Mouse (Mus musculus) midbrain, embryonic 11.5 days (tissue): ENCODE data around the gene Mrap2. TPM values are rescaled to one million over a fixed set of nuclear protein-coding genes. Genes with fewer than 3 reads are reported as not detected.

Experiments
- ATAC-seq: fragments of 200-750 bp; cut with Nextera tagmentation; 2 replicates; pipeline ENCODE4 v1.8.0; 2017; ENCODE audit warnings: moderate TSS enrichment, moderate library complexity; ENCODE audit not compliant: low FRiP score
- DNase-seq: peaks from one replicate; pipeline ENCODE4 v3.0.0; 2015; ENCODE audit warnings: low spot score; ENCODE audit errors: missing footprints
- H3K27ac ChIP-seq: fragments of 300-500 bp; sonication (generic); 2 replicates; pipeline ENCODE4 v1.5.1; 2014; ENCODE audit warnings: low read depth, low read length
- H3K27me3 ChIP-seq: fragments of 300-500 bp; sonication (generic); 2 replicates; pipeline ENCODE4 v1.6.1; 2014; ENCODE audit warnings: mild to moderate bottlenecking, low read length, moderate library complexity, mixed read lengths; ENCODE audit not compliant: control insufficient read depth, insufficient read depth
- H3K36me3 ChIP-seq: fragments of 300-500 bp; sonication (generic); 2 replicates; pipeline ENCODE4 v1.6.1; 2014; ENCODE audit warnings: mild to moderate bottlenecking, low read length, moderate library complexity, mixed read lengths; ENCODE audit not compliant: control insufficient read depth, insufficient read depth
- H3K4me1 ChIP-seq: fragments of 300-500 bp; sonication (generic); 2 replicates; pipeline ENCODE4 v1.6.1; 2014; ENCODE audit warnings: low read length; ENCODE audit not compliant: control insufficient read depth, insufficient read depth
- H3K4me2 ChIP-seq: fragments of 300-500 bp; sonication (generic); 2 replicates; pipeline ENCODE4 v1.6.1; 2014; ENCODE audit warnings: mild to moderate bottlenecking, moderate library complexity
- H3K4me3 ChIP-seq: fragments of 300-500 bp; sonication (generic); 2 replicates; pipeline ENCODE4 v1.5.1; 2014; ENCODE audit warnings: low read depth, low read length
- H3K9ac ChIP-seq: fragments of 300-500 bp; sonication (generic); 2 replicates; pipeline ENCODE4 v1.6.1; 2014; ENCODE audit warnings: low read length
- H3K9me3 ChIP-seq: fragments of 300-500 bp; sonication (generic); 2 replicates; pipeline ENCODE4 v1.6.1; 2016; ENCODE audit warnings: low read length; ENCODE audit not compliant: control insufficient read depth
- WGBS: fragments of 180-500 bp; shearing (Covaris S2); extraction: QIAGEN DNeasy Blood & Tissue Kit; methylation state at CpG from one replicate; pipeline ENCODE4 v1.1.7; 2014; 5-methylcytosine and 5-hydroxymethylcytosine counted together
- polyA plus RNA-seq: library from polyadenylated mRNA; unstranded; fragments of >200 nt; fragmentation: Nextera tagmentation; extraction: Ambion mirVana; gene quantifications from 2 replicates; pipeline ENCODE4 v1.2.1, GENCODE M21; 2014

Mrap2 gene
- polyA plus RNA-seq, 1 experiment from 2014 or later = not detected

- ATAC-seq (no peak), DNase-seq (peak; percentile 57)
- no peaks in the 10 kb centered on the region for H3K4me1 ChIP-seq
- H3K27ac ChIP-seq = no peak overlapping the region
- peaks cover 10% of the 10 kb centered on the region; the same call in 1 of the 2 replicates for H3K36me3 ChIP-seq
- no peaks in the 10 kb centered on the region for H3K27me3 ChIP-seq
- H3K4me3 ChIP-seq = no peak overlapping the region
- no peak overlapping the region for H3K4me2 ChIP-seq
- WGBS = 94% methylated on average over 5 of the region's 5 CpGs
- no peak overlapping the region for H3K9ac ChIP-seq
- no peaks in the 10 kb centered on the region for H3K9me3 ChIP-seq
These were observed 56.3 kb downstream of the Mrap2 start for GRCm38 (mm10) chr9:87200426-87200825.

GRCm38 (mm10) chr9:87200919-87201318 lies 56.8 kb downstream of the Mrap2 start:
- H3K36me3 ChIP-seq = peaks cover 10% of the 10 kb centered on the region; the same call in 1 of the 2 replicates
- DNase-seq = peak; percentile 21
- no peak overlapping the region for H3K9ac ChIP-seq
- no peak overlapping the region for H3K4me2 ChIP-seq
- no peak overlapping the region for H3K27ac ChIP-seq
- ATAC-seq = no peak
- 92% methylated on average over 4 of the region's 4 CpGs for WGBS
- no peaks in the 10 kb centered on the region for H3K4me1 ChIP-seq
- no peak overlapping the region for H3K4me3 ChIP-seq
- no peaks in the 10 kb centered on the region for H3K9me3 ChIP-seq
- no peaks in the 10 kb centered on the region for H3K27me3 ChIP-seq

- no peak for ATAC-seq
- 93% methylated on average over 6 of the region's 6 CpGs for WGBS
These were observed 58.3 kb downstream of the Mrap2 start for GRCm38 (mm10) chr9:87202431-87202830.

DNA sequence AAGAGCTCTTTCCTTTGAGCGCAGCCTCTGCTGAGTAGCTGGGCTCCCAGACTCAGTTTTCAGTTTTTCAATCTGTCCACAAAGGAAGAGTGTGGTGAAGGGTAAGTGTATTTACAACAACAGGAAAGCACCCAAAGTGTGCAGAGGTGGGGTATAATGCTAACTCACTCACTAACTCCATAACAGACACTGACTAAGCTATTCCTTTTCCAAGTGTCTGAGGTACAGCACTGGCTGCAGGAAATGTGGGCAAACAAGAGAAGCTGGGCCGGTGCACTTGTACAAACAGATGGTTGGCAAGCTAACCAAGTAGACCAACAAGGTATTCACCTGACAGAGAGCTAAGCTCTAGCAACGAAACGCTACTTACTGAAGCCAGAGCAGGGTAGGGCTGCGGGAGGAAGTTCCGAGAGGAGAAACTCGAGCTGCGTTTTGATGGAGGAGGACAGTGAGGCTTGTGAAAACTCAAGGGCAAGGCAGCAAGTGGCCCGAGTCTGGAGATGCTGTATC lies 66.8 kb downstream of the Mrap2 start:
- no peak for ATAC-seq
- Histone ChIP-seq H3K9ac (no peak overlapping the region), H3K4me3 (no peak overlapping the region), H3K4me2 (no peak overlapping the region), H3K27me3 (no peaks in the 10 kb centered on the region), H3K36me3 (peaks cover 3% of the 10 kb centered on the region), H3K9me3 (no peaks in the 10 kb centered on the region), H3K27ac (no peak overlapping the region), H3K4me1 (no peaks in the 10 kb centered on the region)
- no peak for DNase-seq
- WGBS = 92% methylated on average over 9 of the region's 9 CpGs

More at GRCm38 (mm10) chr9:87202431-87202830, 58.3 kb downstream of the Mrap2 start:
- Histone ChIP-seq H3K36me3 (peaks cover 10% of the 10 kb centered on the region; the same call in 1 of the 2 replicates), H3K9ac (no peak overlapping the region), H3K9me3 (no peaks in the 10 kb centered on the region), H3K4me1 (no peaks in the 10 kb centered on the region), H3K4me2 (no peak overlapping the region), H3K4me3 (no peak overlapping the region), H3K27ac (no peak overlapping the region), H3K27me3 (no peaks in the 10 kb centered on the region)
- peak; percentile 19 for DNase-seq

GRCm38 (mm10) chr9:87213204-87213603 lies 69.1 kb downstream of the Mrap2 start:
- no peak for ATAC-seq
- Histone ChIP-seq H3K4me3 (no peak overlapping the region), H3K27me3 (no peaks in the 10 kb centered on the region), H3K4me1 (no peaks in the 10 kb centered on the region), H3K9ac (no peak overlapping the region), H3K36me3 (peaks cover 4% of the 10 kb centered on the region), H3K27ac (no peak overlapping the region), H3K4me2 (no peak overlapping the region), H3K9me3 (no peaks in the 10 kb centered on the region)
- DNase-seq = no peak
- 87% methylated on average over 4 of the region's 4 CpGs for WGBS

Other genes with a start within 250 kb of the Mrap2 start
- gene Ripply2, start 128.8 kb upstream of the Mrap2 start, polyA plus RNA-seq = 0.63 and 0.67 TPM in 2 replicates
- 126 and 134 TPM in 2 replicates for gene Cyb5r4, start 122.3 kb upstream of the Mrap2 start, polyA plus RNA-seq
- gene Cep162, start 111.2 kb downstream of the Mrap2 start, polyA plus RNA-seq = 11.0 and 12.1 TPM in 2 replicates